Mouse (Mus musculus) CH12.LX (cell line): Measurements from ENCODE around the gene Foxo1. TPM values are rescaled to one million over a fixed set of nuclear protein-coding genes. Genes with fewer than 3 reads are reported as not detected.

Source experiments
- DNase-seq: peaks from one replicate; pipeline ENCODE4 v3.0.0-alpha.2; 2013; ENCODE audit errors: extremely low read depth
- H3K27ac ChIP-seq: 2 replicates; pipeline ENCODE4 v1.5.1; 2012; ENCODE audit warnings: low read depth, mild to moderate bottlenecking, control low read depth, moderate library complexity; ENCODE audit not compliant: insufficient read depth
- H3K27me3 ChIP-seq: replicated peaks from 2 replicates; pipeline ENCODE3; 2012; ENCODE audit warnings: inconsistent platforms
- H3K36me3 ChIP-seq, 2 experiments: replicated peaks in 1 of 2; 2 replicates each; pipeline versions ENCODE3 to v1.6.1; 2012; ENCODE audit warnings: inconsistent platforms in 1 of 2, low read length in 1 of 2, mild to moderate bottlenecking in 1 of 2, mixed read lengths in 1 of 2, moderate library complexity in 1 of 2; ENCODE audit not compliant: control insufficient read depth in 1 of 2, insufficient read depth in 1 of 2
- H3K4me1 ChIP-seq, 2 experiments: 2 replicates each; pipeline ENCODE4 v1.6.1; 2012; ENCODE audit warnings: inconsistent platforms in 1 of 2, moderate library complexity in 1 of 2; ENCODE audit not compliant: insufficient read depth in 2 of 2, control insufficient read depth in 1 of 2
- H3K4me2 ChIP-seq: 2 replicates; pipeline ENCODE4 v1.6.1; 2012; ENCODE audit warnings: low read depth, mild to moderate bottlenecking, control low read depth; ENCODE audit not compliant: poor library complexity, insufficient read depth, severe bottlenecking
- H3K4me3 ChIP-seq, 3 experiments: fragments of 150-350 bp in 1 of 3; sonication (generic) in 1 of 3; replicated peaks in 1 of 3; 2 replicates each; pipeline versions ENCODE3 to v1.5.1; 2011 to 2012; ENCODE audit warnings: low read depth in 2 of 3, low read length in 2 of 3, mild to moderate bottlenecking in 2 of 3, moderate library complexity in 2 of 3, control low read depth in 1 of 3, improper control_type of control experiment in 1 of 3, inconsistent platforms in 1 of 3, mixed read lengths in 1 of 3; ENCODE audit not compliant: poor library complexity in 1 of 3
- H3K79me2 ChIP-seq: replicated peaks from 2 replicates; pipeline ENCODE4 v1.6.1; 2012; ENCODE audit warnings: mild to moderate bottlenecking, moderate library complexity; ENCODE audit not compliant: control insufficient read depth, poor library complexity, insufficient read depth, severe bottlenecking; ENCODE audit errors: extremely low read depth
- H3K9ac ChIP-seq: 2 replicates; pipeline ENCODE4 v1.6.1; 2012; ENCODE audit warnings: low read depth, mild to moderate bottlenecking, control low read depth, moderate library complexity; ENCODE audit not compliant: insufficient read depth
- H3K9me3 ChIP-seq: replicated peaks from 2 replicates; pipeline ENCODE3; 2012; ENCODE audit warnings: low read length, inconsistent platforms, mixed read lengths
- BHLHE40 ChIP-seq: IDR thresholded peaks from 2 replicates; pipeline ENCODE4 v1.6.1; 2011; ENCODE audit warnings: mild to moderate bottlenecking, low read depth, low read length, improper control_type of control experiment
- CHD1 ChIP-seq: IDR thresholded peaks from 2 replicates; pipeline ENCODE4 v1.6.1; 2012; ENCODE audit warnings: low read depth, low read length, improper control_type of control experiment, inconsistent platforms
- CTCF ChIP-seq, 2 experiments: IDR thresholded peaks in 1 of 2; conservative IDR thresholded peaks in 1 of 2; 2 replicates each; pipeline ENCODE4 v1.5.1; 2011 to 2012; ENCODE audit warnings: low read depth in 2 of 2, low read length in 2 of 2, improper control_type of control experiment in 1 of 2, inconsistent platforms in 1 of 2, mild to moderate bottlenecking in 1 of 2, moderate library complexity in 1 of 2
- ELF1 ChIP-seq: IDR thresholded peaks from 2 replicates; pipeline ENCODE4 v1.6.1; 2014; ENCODE audit warnings: low read depth, mild to moderate bottlenecking, inconsistent platforms, low read length, improper control_type of control experiment
- ETS1 ChIP-seq: conservative IDR thresholded peaks from 2 replicates; pipeline ENCODE4 v1.6.1; 2012; ENCODE audit warnings: low read depth, mild to moderate bottlenecking, inconsistent platforms, low read length, improper control_type of control experiment, moderate library complexity
- GABPA ChIP-seq: IDR thresholded peaks from 2 replicates; pipeline ENCODE4 v1.6.1; 2012; ENCODE audit warnings: low read depth, low read length, improper control_type of control experiment, inconsistent platforms; ENCODE audit not compliant: insufficient replicate concordance
- HCFC1 ChIP-seq: IDR thresholded peaks from 2 replicates; pipeline ENCODE4 v1.6.1; 2012; ENCODE audit warnings: low read depth, mild to moderate bottlenecking, inconsistent platforms, low read length, improper control_type of control experiment
- IRF4 ChIP-seq: IDR thresholded peaks from 2 replicates; pipeline ENCODE4 v1.6.1; 2014; ENCODE audit warnings: low read depth, mild to moderate bottlenecking, inconsistent platforms, low read length, improper control_type of control experiment
- JUN ChIP-seq: IDR thresholded peaks from 2 replicates; pipeline ENCODE4 v1.6.1; 2011; ENCODE audit warnings: low read depth, mild to moderate bottlenecking, low read length, improper control_type of control experiment, moderate library complexity; ENCODE audit not compliant: insufficient read depth
- JUND ChIP-seq: conservative IDR thresholded peaks from 2 replicates; pipeline ENCODE4 v1.6.1; 2011; ENCODE audit warnings: low read depth, low read length, improper control_type of control experiment
- MAZ ChIP-seq: IDR thresholded peaks from 2 replicates; pipeline ENCODE4 v1.6.1; 2012; ENCODE audit warnings: low read depth, mild to moderate bottlenecking, inconsistent platforms, low read length, improper control_type of control experiment, moderate library complexity
- MEF2A ChIP-seq: IDR thresholded peaks from 2 replicates; pipeline ENCODE4 v1.6.1; 2014; ENCODE audit warnings: low read depth, mild to moderate bottlenecking, inconsistent platforms, low read length, improper control_type of control experiment, borderline replicate concordance
- RAD21 ChIP-seq: IDR thresholded peaks from 2 replicates; pipeline ENCODE4 v1.6.1; 2011; ENCODE audit warnings: low read depth, mild to moderate bottlenecking, low read length, improper control_type of control experiment, moderate library complexity
- SIN3A ChIP-seq: IDR thresholded peaks from 2 replicates; pipeline ENCODE4 v1.6.1; 2012; ENCODE audit warnings: low read length, improper control_type of control experiment, inconsistent platforms
- SMC3 ChIP-seq: IDR thresholded peaks from 2 replicates; pipeline ENCODE4 v1.6.1; 2011; ENCODE audit warnings: low read depth, low read length, improper control_type of control experiment
- TBP ChIP-seq: conservative IDR thresholded peaks from 2 replicates; pipeline ENCODE4 v1.6.1; 2011; ENCODE audit warnings: low read depth, low read length, improper control_type of control experiment
- UBTF ChIP-seq: IDR thresholded peaks from 2 replicates; pipeline ENCODE4 v1.6.1; 2012; ENCODE audit warnings: low read depth, mild to moderate bottlenecking, inconsistent platforms, low read length, improper control_type of control experiment, moderate library complexity
- ZC3H11A ChIP-seq: IDR thresholded peaks from 2 replicates; pipeline ENCODE4 v1.6.1; 2012; ENCODE audit warnings: low read depth, mild to moderate bottlenecking, inconsistent platforms, low read length, improper control_type of control experiment
- ZKSCAN1 ChIP-seq: IDR thresholded peaks from 2 replicates; pipeline ENCODE4 v1.6.1; 2012; ENCODE audit warnings: low read depth, inconsistent platforms, low read length, improper control_type of control experiment, borderline replicate concordance
- ZMIZ1 ChIP-seq: IDR thresholded peaks from 2 replicates; pipeline ENCODE4 v1.6.1; 2012; ENCODE audit warnings: low read depth, mild to moderate bottlenecking, inconsistent platforms, low read length, improper control_type of control experiment
- ZNF384 ChIP-seq: IDR thresholded peaks from 2 replicates; pipeline ENCODE4 v1.6.1; 2012; ENCODE audit warnings: low read depth, low read length, improper control_type of control experiment, inconsistent platforms
- dilution Hi-C: fragments of 300-500 bp; cut with MboI; formaldehyde crosslinking; loops from 2 replicates; pipeline ENCODE4 v1.14.3; 2020; ENCODE audit warnings: low sequenced_read_pairs; ENCODE audit not compliant: extremely low pct_unique_long_range_greater_than_20kb, extremely low pct_ligation_motif_present
- in situ Hi-C: fragments of 300-500 bp; cut with MboI; formaldehyde crosslinking; loops from 3 replicates; pipeline ENCODE4 v1.14.3; 2019; ENCODE audit warnings: low sequenced_read_pairs, low pct_ligation_motif_present, low pct_unique_long_range_greater_than_20kb, mixed read lengths
- polyA plus RNA-seq: library from polyadenylated mRNA; unstranded; fragments of >175 nt; gene quantifications from 2 replicates; pipeline ENCODE4 v1.2.1, GENCODE M21; 2012; ENCODE audit warnings: low read depth; ENCODE audit not compliant: insufficient read length
- total RNA-seq, 2 experiments: library from RNA; depleted of rRNA; stranded (reverse); fragments of 300-350 nt in 1 of 2; fragments of >200 nt in 1 of 2; gene quantifications; 2 replicates each; pipeline ENCODE4 v1.2.3; 2012 to 2014

The Foxo1 gene
- total and polyA plus RNA-seq, 3 experiments: 0.79 to 6.9 (median 1.2) TPM

- in situ Hi-C loops: no loop called here
- DNase-seq: no peak
Measured at GRCm38 (mm10) chr3:52325006-52325405, 56.9 kb downstream of the Foxo1 start.

DNA sequence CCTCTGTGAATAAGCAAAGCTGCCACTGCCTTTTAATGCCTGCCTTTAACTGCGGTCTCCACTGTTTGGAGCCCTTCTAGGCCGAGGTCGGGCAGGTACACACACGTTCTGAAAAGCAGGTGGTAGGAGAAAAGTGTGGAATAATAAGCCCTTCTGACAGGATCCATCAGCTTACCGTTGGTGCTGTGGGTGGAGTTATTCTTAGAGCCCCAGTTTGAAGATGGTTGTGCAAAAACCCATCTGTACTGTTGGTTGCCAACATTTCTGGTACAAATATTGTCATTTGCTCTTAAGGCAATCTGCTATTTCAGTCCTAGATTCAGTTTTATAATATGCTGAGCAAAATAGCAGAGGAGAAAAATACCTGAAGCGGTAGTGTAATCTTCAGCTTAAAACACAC lies 58.6 kb downstream of the Foxo1 start:
- peaks cover 0 to 45% of the 10 kb centered on the region in 2 experiments; a peak in 3 of 4 replicates for H3K4me1 ChIP-seq
- no peaks in the 10 kb centered on the region for H3K9me3 ChIP-seq
- peaks cover 12% of the 10 kb centered on the region for H3K79me2 ChIP-seq
- no peak for DNase-seq
- H3K36me3 ChIP-seq: peaks cover 0 to 9% of the 10 kb centered on the region in 2 experiments
- no peak overlapping the region for H3K4me3 ChIP-seq
- in situ Hi-C loops: no loop called here
- no peaks in the 10 kb centered on the region for H3K27me3 ChIP-seq
- H3K27ac ChIP-seq: no peak overlapping the region
- TF ChIP-seq GABPA (no peak), BHLHE40 (no peak), CTCF (conservative IDR thresholded peaks at IDR 0.05 in 1 of 2, IDR thresholded peaks at IDR 0.05 in 1 of 2; ENCODE audit: low read depth in 2 of 2, low read length in 2 of 2) (no peak), IRF4 (no peak), SIN3A (no peak), ZKSCAN1 (no peak), HCFC1 (no peak), ZNF384 (no peak), RAD21 (no peak), ELF1 (no peak), JUN (no peak), ZMIZ1 (no peak), TBP (no peak), MAZ (no peak), ETS1 (no peak), SMC3 (no peak), MEF2A (no peak), ZC3H11A (no peak), JUND (no peak)
- TF ChIP-seq, all 38 proteins: peak for 0
- no peak overlapping the region for H3K9ac ChIP-seq
- no peak overlapping the region for H3K4me2 ChIP-seq
- dilution Hi-C loops: no loop called here

More at GRCm38 (mm10) chr3:52325006-52325405, 56.9 kb downstream of the Foxo1 start:
- no peaks in the 10 kb centered on the region for H3K27me3 ChIP-seq
- no peaks in the 10 kb centered on the region for H3K9me3 ChIP-seq
- H3K27ac ChIP-seq: no peak overlapping the region
- H3K4me2 ChIP-seq: no peak overlapping the region
- dilution Hi-C loops: no loop called here
- no peak overlapping the region for H3K9ac ChIP-seq
- TF ChIP-seq ETS1: no peak
- TF ChIP-seq RAD21: no peak
- no peak for TF ChIP-seq GABPA
- TF ChIP-seq ELF1: no peak
- TF ChIP-seq CHD1: no peak
- no peak for TF ChIP-seq BHLHE40
- TF ChIP-seq SMC3: no peak
- TF ChIP-seq UBTF: no peak
- TF ChIP-seq JUND: no peak
- no peak overlapping the region for H3K4me3 ChIP-seq
- peaks cover 12% of the 10 kb centered on the region for H3K79me2 ChIP-seq
- peaks cover 0 to 33% of the 10 kb centered on the region in 2 experiments; a peak in 2 of 4 replicates for H3K4me1 ChIP-seq
- peaks cover 0 to 15% of the 10 kb centered on the region in 2 experiments for H3K36me3 ChIP-seq
